Mouse (Mus musculus) frontal cortex, adult 2 months (tissue): ENCODE measurements around the gene Zfp108. TPM values are rescaled to one million over a fixed set of nuclear protein-coding genes. Genes with fewer than 3 reads are reported as not detected.

Source experiments
- polyA plus RNA-seq: library from polyadenylated mRNA; depleted of rRNA; stranded (reverse); fragments of >200 nt; gene quantifications from 2 replicates; pipeline ENCODE4 v1.2.3, GENCODE M21; 2012; rRNA removed

The Zfp108 gene
- polyA plus RNA-seq, 1 experiment, result 5.7 TPM

Other genes starting within 250 kb of the Zfp108 start
- gene Vmn1r183, start 201.5 kb upstream of the Zfp108 start, polyA plus RNA-seq, result not detected in 2 replicates
- gene Zfp180, start 172.9 kb upstream of the Zfp108 start, polyA plus RNA-seq, result 33.3 and 35.1 TPM in 2 replicates
- 8.2 and 9.4 TPM in 2 replicates for gene Zfp112, start 142.5 kb upstream of the Zfp108 start, polyA plus RNA-seq
- gene Zfp235, start 120.6 kb upstream of the Zfp108 start, polyA plus RNA-seq, result 17.5 and 18.6 TPM in 2 replicates
- gene Zfp114, start 79.7 kb upstream of the Zfp108 start, polyA plus RNA-seq, result 1.8 and 1.9 TPM in 2 replicates
- 3.9 and 4.4 TPM in 2 replicates for gene Zfp111, start 43.4 kb upstream of the Zfp108 start, polyA plus RNA-seq
- gene Zfp109, start 17.2 kb upstream of the Zfp108 start, polyA plus RNA-seq, result 4.4 and 4.5 TPM in 2 replicates
- 8.7 and 9.0 TPM in 2 replicates for gene Zfp93, start 15.6 kb downstream of the Zfp108 start, polyA plus RNA-seq
- 27.5 and 28.7 TPM in 2 replicates for gene Zfp61, start 46.4 kb downstream of the Zfp108 start, polyA plus RNA-seq
- gene Zfp94, start 61.9 kb downstream of the Zfp108 start, polyA plus RNA-seq, result 20.3 and 21.0 TPM in 2 replicates
- gene Tescl, start 79.1 kb downstream of the Zfp108 start, polyA plus RNA-seq, result not detected in 2 replicates
- 0.04 TPM in 1 of 2 replicates, not detected in the other for gene Lypd5, start 94.4 kb downstream of the Zfp108 start, polyA plus RNA-seq
- 2.4 and 3.0 TPM in 2 replicates for gene Kcnn4, start 115.5 kb downstream of the Zfp108 start, polyA plus RNA-seq
- gene Smg9, start 144.8 kb downstream of the Zfp108 start, polyA plus RNA-seq, result 78.1 and 90.1 TPM in 2 replicates
- 0.68 and 0.76 TPM in 2 replicates for gene Irgc1, start 197.5 kb downstream of the Zfp108 start, polyA plus RNA-seq
- gene Plaur, start 207.7 kb downstream of the Zfp108 start, polyA plus RNA-seq, result 1.1 and 1.8 TPM in 2 replicates
- gene Cadm4, start 227.2 kb downstream of the Zfp108 start, polyA plus RNA-seq, result 225 and 258 TPM in 2 replicates